Mouse (Mus musculus): ENCODE results near the gene Chid1.
A peak's percentile ranks its signal among the peaks of the same experiment; 100 is the strongest.

The Chid1 gene

DNA sequence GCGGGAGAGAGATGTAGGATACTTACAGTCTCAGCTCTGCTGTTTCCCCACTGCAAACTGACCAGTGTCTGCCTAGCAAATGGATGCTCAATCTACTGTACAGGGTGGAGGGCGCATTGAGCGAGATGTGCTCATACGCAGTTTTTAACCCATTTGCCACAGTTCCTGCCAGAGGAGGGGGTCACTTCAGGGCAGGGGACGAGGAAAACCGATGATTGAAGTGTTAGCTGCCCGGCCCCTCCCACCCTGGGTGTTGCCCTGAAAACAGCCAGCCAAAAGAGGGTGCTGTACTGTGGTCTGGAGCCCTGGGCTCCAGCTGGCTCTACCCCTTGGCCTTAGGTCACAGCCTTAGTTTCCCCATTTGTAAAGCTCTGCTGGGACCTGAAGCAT, 62.7 kb downstream of the Chid1 start:
- DNase-seq (ENCODE audit: extremely low read depth, low read depth), result no peak

- DNase-seq (ENCODE audit: extremely low read depth, low read depth), result no peak
Measured at GRCm38 (mm10) chr7:141476226-141476980, 63.3 kb downstream of the Chid1 start.

DNA sequence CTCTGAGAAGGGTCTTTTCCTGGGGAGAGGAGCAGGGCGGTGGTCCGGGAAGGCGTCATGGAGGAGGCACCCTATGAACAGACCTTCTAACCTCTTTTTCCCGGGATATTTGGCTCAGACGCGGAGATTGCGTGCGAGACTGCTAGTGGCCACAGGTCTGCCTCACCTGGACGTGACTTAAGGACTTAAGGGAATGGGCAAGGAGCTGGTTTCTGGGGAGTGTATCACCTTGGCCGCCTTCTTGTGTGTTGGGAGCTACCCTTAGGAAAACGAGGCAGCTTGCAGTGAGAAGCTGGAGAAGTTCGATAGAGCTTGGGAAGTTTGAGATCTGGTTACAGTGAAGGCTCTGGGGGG, 63.9 kb downstream of the Chid1 start:
- DNase-seq (ENCODE audit: extremely low read depth, low read depth), result no peak

- DNase-seq (ENCODE audit: extremely low read depth, low read depth), result no peak
Measured at GRCm38 (mm10) chr7:141475011-141475804, 64.4 kb downstream of the Chid1 start, which contains the start of the genes Polr2l and Tspan4. Polr2l (minus strand) TSS chr7:141475132. Tspan4 (plus strand) TSS chr7:141475240.

- no peak for DNase-seq (ENCODE audit: extremely low read depth, low read depth)
Measured at GRCm38 (mm10) chr7:141474160-141474559, 65.5 kb downstream of the Chid1 start.

- no peak for DNase-seq (ENCODE audit: extremely low read depth, low read depth)
Measured at GRCm38 (mm10) chr7:141472763-141473162, 66.9 kb downstream of the Chid1 start.

GRCm38 (mm10) chr7:141472226-141472625, 67.4 kb downstream of the Chid1 start:
- DNase-seq (ENCODE audit: extremely low read depth, low read depth), result no peak

DNA sequence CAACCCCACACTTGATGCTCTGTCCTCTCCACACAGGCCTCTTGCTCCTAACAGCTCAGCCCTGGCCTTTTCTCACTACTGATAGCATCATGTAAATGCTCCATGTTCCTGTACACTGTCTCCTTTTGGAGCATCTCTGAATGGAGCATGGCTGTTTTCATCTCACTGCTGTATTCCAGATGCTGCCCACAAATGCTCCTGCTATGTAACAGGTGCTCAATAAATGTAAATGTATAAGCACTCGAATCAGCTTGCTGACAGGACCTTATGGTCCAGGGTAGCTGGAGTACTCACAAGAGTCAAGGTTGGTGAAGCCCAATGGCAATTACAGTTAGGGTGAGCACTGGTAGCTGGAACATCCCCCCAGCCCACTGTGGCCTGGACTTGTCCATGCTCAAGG, 68.4 kb downstream of the Chid1 start:
- DNase-seq (ENCODE audit: extremely low read depth, low read depth), result no peak

- DNase-seq (ENCODE audit: extremely low read depth, low read depth), result no peak
Measured at GRCm38 (mm10) chr7:141470637-141470944, 69.1 kb downstream of the Chid1 start.

DNA sequence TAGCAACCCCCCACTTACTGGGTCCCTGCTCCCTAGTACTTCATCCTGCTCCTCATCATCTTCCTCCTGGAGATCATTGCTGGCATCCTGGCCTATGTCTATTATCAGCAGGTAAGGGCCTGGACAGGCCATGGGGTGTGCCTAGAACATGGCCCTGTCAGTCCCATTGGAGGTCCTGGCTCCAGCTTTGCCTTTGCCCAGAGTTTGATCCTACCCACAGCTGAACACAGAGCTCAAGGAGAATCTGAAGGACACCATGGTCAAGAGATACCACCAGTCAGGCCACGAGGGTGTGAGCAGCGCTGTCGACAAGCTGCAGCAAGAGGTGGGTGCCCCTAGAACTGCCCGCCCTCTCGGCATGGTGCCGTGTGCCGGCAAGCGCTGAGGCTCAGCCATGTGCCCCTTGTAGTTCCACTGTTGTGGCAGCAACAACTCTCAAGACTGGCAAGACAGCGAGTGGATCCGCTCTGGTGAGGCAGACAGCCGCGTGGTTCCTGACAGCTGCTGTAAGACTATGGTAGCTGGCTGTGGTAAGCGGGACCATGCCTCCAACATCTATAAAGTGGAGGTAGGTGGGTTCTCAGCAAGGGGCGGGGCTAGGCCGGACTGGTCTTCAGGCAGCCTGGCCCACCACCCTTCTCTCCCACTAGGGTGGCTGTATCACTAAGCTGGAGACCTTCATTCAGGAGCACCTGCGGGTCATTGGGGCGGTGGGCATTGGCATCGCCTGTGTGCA, 69.6 kb downstream of the Chid1 start:
- DNase-seq (ENCODE audit: extremely low read depth, low read depth), result no peak

DNA sequence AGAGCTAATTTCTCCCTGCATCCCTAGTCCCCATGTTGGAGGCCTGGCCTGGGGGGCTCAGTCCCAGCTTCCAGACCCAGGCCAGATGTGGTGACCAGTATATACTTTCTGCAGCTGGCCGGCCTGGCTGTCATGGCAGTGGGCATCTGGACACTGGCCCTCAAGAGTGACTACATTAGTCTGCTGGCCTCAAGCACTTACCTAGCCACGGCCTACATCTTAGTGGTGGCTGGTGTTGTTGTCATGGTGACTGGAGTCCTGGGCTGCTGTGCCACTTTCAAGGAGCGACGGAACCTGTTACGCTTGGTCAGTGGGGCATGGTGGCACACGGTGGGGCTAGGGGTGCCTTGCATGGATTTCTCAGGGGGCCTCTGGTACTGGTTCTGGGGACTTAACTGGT, 70.3 kb downstream of the Chid1 start:
- DNase-seq (ENCODE audit: extremely low read depth, low read depth), result no peak

- DNase-seq (ENCODE audit: extremely low read depth, low read depth), result peak; percentile 90
Measured at GRCm38 (mm10) chr7:141468522-141469211, 71.0 kb downstream of the Chid1 start.

DNA sequence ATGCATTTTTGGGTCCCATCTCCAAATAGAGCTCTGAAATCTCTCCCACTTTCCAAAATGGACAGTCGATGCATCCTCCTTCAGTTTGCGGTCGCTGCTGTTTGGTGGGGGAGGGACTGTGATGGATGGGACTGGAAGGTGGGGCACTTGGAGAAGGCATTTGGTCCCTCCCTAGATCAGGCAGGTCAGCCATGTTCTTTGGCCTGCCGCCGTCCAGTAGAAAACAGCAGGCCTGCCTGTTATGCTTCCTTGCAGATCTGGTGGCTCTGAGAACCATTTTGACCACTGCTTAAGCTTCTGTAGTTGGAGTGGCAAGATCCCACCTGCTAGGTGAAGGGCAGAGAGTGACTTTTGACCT, 71.5 kb downstream of the Chid1 start:
- DNase-seq (ENCODE audit: extremely low read depth, low read depth), result no peak

DNA sequence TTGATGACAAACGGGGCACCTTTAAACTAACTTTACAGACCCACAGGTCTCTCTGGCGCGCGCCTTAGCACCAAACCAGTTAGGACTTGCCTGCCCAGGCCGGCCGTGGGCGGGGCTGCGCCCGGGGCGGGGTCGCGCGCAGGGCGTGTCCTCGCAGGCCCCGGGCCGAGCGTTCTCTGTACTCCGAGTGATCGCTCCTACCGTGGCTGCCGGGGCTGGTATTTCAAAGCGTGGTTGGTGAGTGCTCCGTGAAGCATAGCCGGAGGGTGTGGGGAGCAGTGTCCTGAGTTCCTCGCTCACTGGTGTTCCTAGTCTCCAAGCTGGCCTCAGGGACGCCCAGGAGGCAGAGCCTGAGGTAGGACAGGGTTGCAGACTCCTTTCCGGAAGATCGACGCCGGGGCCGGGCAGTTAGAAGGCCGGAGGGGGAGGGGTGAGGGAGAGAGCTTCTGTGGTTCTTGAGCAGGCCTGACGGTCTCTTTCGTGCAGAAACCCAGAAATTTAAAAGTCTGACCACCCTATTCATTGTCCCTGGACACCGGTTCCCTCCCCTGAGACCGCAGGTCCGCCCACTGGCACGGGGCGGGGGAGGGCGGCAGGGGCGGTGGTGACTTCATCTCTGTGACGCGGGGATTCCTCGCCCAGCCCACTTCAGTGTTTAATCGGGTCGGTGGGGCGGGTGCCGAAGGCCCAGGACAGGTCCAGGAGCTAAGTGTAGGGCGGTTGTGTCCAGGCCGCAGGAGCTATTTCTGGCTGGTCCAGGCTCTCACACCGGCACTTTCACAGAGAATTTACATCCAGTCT, 72.2 kb downstream of the Chid1 start, which contains the start of gene Cd151:
Cd151 (plus strand) TSS at position 163 of the 801 bp plus-strand sequence.
- no peak for DNase-seq (ENCODE audit: extremely low read depth, low read depth)

DNA sequence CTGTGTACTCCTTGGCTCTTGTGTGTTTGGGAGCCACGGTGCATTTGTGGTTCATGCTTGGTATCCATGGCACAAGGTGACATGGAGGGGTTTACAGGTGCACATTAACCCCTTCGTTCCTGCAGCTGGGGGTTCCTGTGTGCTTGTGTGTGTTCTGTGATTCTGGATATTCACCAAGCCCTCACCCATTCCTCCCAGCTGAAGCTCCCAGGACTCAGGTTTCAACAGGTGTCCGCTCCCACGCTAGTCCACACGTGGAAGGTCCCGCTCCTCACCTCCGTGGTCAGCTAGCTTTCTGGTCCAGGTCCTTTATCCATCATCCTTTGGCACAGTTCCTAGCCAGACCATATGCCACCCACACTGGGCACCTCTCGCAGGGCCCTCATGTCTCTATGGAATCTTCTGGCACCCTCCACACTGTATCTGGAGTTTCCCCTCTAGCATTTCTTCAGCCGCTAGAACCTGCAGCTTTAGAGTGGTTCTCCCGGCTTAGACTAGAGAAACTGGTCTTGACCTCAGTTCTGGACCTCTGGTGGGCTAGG, 73.0 kb downstream of the Chid1 start:
- DNase-seq (ENCODE audit: extremely low read depth, low read depth), result no peak

DNA sequence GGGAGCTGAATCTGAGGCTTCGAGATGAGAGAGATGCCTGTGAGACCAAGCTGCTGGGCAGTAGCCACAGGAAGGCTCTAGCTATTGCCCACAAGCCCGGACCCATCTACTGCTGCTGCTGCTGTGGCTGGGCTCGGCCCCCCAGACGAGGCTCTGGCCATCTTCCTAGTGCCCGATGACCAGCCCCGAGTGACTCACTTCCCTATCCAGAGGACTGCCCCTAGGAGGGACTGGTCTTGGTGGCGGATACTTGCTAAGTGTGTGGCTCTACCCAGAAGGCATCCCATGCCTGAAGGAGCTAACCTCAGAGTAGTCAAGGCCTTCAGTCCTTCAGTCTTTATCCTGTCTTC, 73.6 kb downstream of the Chid1 start:
- DNase-seq (ENCODE audit: extremely low read depth, low read depth), result no peak

GRCm38 (mm10) chr7:141465388-141466044, 74.1 kb downstream of the Chid1 start:
- DNase-seq (ENCODE audit: extremely low read depth, low read depth), result no peak

DNA sequence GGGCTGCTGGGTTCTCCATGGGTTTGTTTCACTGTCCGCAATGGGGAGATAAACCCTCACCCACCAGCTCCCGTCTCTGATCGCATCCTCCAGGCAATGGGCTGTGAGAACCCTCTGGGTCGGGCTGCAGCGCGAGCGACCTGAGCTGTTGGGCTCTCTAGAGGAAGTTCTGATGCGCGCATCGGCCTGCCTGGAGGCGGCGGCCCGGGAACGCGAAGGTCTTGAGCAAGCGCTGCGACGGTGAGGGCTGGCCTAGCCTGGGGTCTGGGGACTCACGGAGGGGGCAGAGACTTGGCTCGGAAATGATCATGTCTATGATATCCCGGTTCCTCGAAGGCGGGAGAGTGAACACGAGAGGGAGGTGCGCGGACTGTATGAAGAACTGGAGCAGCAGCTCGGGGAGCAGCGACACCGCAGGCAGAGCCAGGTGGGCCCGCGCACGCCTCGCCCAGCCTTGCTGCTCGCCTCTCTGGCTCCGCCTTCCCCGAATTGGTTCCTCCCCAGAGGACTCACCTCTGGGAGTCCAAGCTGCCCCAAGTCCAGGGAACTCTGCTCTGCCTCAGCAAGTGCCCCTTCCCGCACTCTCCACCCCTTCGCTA, 75.0 kb downstream of the Chid1 start:
- DNase-seq (ENCODE audit: extremely low read depth, low read depth), result no peak

- DNase-seq (ENCODE audit: extremely low read depth, low read depth), result no peak
Measured at GRCm38 (mm10) chr7:141463824-141464602, 75.6 kb downstream of the Chid1 start.
